Mouse (Mus musculus): ENCODE measurements around the gene Foxn3. TPM values are rescaled to one million over a fixed set of nuclear protein-coding genes. Genes with fewer than 3 reads are reported as not detected.
A peak's percentile ranks its signal among the peaks of the same experiment; 100 is the strongest.

Foxn3 gene
- polyA plus RNA-seq, 1 experiment from 2014 or later: 93.4 TPM

- no peak overlapping the region for H3K27ac ChIP-seq (ENCODE audit: low read length)
- H3K9ac ChIP-seq (replicated peaks; ENCODE audit: low read depth, low read length): no peak overlapping the region
- ATAC-seq (ENCODE audit: insufficient number of reproducible peaks, insufficient read depth, low FRiP score, low read depth): 0 out of 2 replicates have a peak, but pooled peaks have one; percentile 23
- no peaks in the 10 kb centered on the region for H3K9me3 ChIP-seq (ENCODE audit: control insufficient read depth, low read depth, low read length)
- no peaks in the 10 kb centered on the region for H3K27me3 ChIP-seq (ENCODE audit: control insufficient read depth, insufficient read depth, low read length)
- H3K36me3 ChIP-seq (ENCODE audit: control insufficient read depth, insufficient read depth, low read length): peaks cover 5% of the 10 kb centered on the region; the same call in 1 of the 2 replicates
- peaks cover 3% of the 10 kb centered on the region; the same call in 1 of the 2 replicates for H3K4me1 ChIP-seq (ENCODE audit: control insufficient read depth, insufficient read depth, low read length)
- H3K4me2 ChIP-seq (replicated peaks; ENCODE audit: low read depth, low read length): no peak overlapping the region
- H3K4me3 ChIP-seq (ENCODE audit: low read depth, low read length): no peak overlapping the region
- 68% methylated on average over 17 of the region's 17 CpGs for WGBS
Measured at GRCm38 (mm10) chr12:99385897-99386834, 177.2 kb downstream of the Foxn3 start.

DNA sequence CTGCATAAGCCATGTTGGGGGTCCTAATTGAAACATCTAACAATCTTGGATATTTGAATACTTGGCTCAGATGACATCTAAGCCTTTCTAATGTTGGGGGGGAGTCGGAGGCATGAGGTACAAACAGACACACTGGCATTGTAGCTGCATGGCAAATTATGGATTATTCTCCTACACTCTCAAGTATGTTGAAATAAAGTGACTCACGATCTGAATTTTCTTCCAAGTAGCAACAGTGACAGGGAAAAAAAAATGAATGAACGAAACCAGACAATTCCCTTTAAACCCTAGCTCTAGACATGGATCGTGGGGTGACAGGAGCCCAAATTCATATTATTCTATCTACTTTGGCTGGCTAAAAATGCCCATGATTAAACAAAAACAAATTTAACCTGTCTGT lies 178.3 kb downstream of the Foxn3 start:
- no peak overlapping the region for H3K4me2 ChIP-seq (replicated peaks; ENCODE audit: low read depth, low read length)
- no peak for ATAC-seq (ENCODE audit: insufficient number of reproducible peaks, insufficient read depth, low FRiP score, low read depth)
- 82% methylated on average over 4 of the region's 4 CpGs for WGBS

DNA sequence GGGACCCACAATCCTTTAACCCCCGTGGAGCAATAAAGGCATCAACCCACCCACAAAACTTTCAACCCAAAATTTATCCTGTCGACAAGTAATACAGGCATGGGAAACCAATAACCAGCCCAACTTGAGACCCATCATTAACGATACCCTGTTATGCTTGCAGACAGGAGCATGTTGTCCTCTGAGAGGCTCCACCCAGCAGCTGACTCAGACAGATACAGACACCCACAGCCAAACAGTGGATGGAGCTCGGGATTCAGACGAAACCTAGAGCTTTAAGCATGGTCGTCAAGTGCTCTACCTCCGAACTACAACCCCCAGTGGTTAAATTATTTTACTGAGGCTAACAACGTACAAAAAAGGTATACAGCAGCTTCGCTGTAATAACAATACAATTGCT lies 182.1 kb downstream of the Foxn3 start:
- H3K4me3 ChIP-seq (ENCODE audit: low read depth, low read length): no peak overlapping the region
- WGBS: 86% methylated on average over 9 of the region's 9 CpGs
- H3K27ac ChIP-seq (ENCODE audit: low read length): no peak overlapping the region
- no peak for ATAC-seq (ENCODE audit: insufficient number of reproducible peaks, insufficient read depth, low FRiP score, low read depth)
- no peak overlapping the region for H3K9ac ChIP-seq (replicated peaks; ENCODE audit: low read depth, low read length)
- 0 out of 2 replicates have a peak, but pooled peaks cover 9% of the 10 kb centered on the region for H3K4me1 ChIP-seq (ENCODE audit: control insufficient read depth, insufficient read depth, low read length)
- H3K36me3 ChIP-seq (ENCODE audit: control insufficient read depth, insufficient read depth, low read length): no peaks in the 10 kb centered on the region
- no peak overlapping the region for H3K4me2 ChIP-seq (replicated peaks; ENCODE audit: low read depth, low read length)
- H3K9me3 ChIP-seq (ENCODE audit: control insufficient read depth, low read depth, low read length): no peaks in the 10 kb centered on the region
- H3K27me3 ChIP-seq (ENCODE audit: control insufficient read depth, insufficient read depth, low read length): no peaks in the 10 kb centered on the region

More for the DNA sequence above, 178.3 kb downstream of the Foxn3 start:
- no peak overlapping the region for H3K27ac ChIP-seq (ENCODE audit: low read length)
- H3K9ac ChIP-seq (replicated peaks; ENCODE audit: low read depth, low read length): no peak overlapping the region
- H3K9me3 ChIP-seq (ENCODE audit: control insufficient read depth, low read depth, low read length): no peaks in the 10 kb centered on the region
- peaks cover 5% of the 10 kb centered on the region; the same call in 1 of the 2 replicates for H3K36me3 ChIP-seq (ENCODE audit: control insufficient read depth, insufficient read depth, low read length)
- H3K4me3 ChIP-seq (ENCODE audit: low read depth, low read length): no peak overlapping the region
- no peaks in the 10 kb centered on the region for H3K4me1 ChIP-seq (ENCODE audit: control insufficient read depth, insufficient read depth, low read length)
- no peaks in the 10 kb centered on the region for H3K27me3 ChIP-seq (ENCODE audit: control insufficient read depth, insufficient read depth, low read length)

DNA sequence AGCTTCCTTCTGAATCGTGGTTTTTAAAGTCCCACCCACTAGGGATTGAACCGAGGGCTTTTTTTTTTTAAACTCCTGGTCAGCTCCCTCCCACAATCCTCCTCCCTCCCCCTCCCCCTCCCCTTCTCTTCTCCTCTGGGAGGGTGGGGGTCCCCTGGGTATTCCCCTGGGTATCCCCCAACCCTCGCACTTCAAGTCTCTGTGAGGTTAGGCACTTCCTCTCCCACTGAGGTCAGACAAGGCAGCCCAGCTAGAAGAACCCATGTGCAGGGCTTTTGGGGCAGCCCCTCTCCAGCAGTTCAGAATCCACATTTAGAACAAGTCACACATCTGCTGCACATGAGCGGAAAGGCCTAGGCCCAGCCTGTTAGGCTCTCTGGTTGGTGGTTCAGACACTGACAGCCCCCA lies 182.5 kb downstream of the Foxn3 start:
- H3K36me3 ChIP-seq (ENCODE audit: control insufficient read depth, insufficient read depth, low read length): no peaks in the 10 kb centered on the region
- peaks cover 11% of the 10 kb centered on the region; the same call in 1 of the 2 replicates for H3K4me1 ChIP-seq (ENCODE audit: control insufficient read depth, insufficient read depth, low read length)
- ATAC-seq (ENCODE audit: insufficient number of reproducible peaks, insufficient read depth, low FRiP score, low read depth): no peak
- H3K27me3 ChIP-seq (ENCODE audit: control insufficient read depth, insufficient read depth, low read length): no peaks in the 10 kb centered on the region
- H3K27ac ChIP-seq (ENCODE audit: low read length): no peak overlapping the region
- no peak overlapping the region for H3K4me2 ChIP-seq (replicated peaks; ENCODE audit: low read depth, low read length)
- WGBS: 49% methylated on average over 4 of the region's 4 CpGs
- H3K4me3 ChIP-seq (ENCODE audit: low read depth, low read length): no peak overlapping the region
- H3K9me3 ChIP-seq (ENCODE audit: control insufficient read depth, low read depth, low read length): no peaks in the 10 kb centered on the region
- no peak overlapping the region for H3K9ac ChIP-seq (replicated peaks; ENCODE audit: low read depth, low read length)

DNA sequence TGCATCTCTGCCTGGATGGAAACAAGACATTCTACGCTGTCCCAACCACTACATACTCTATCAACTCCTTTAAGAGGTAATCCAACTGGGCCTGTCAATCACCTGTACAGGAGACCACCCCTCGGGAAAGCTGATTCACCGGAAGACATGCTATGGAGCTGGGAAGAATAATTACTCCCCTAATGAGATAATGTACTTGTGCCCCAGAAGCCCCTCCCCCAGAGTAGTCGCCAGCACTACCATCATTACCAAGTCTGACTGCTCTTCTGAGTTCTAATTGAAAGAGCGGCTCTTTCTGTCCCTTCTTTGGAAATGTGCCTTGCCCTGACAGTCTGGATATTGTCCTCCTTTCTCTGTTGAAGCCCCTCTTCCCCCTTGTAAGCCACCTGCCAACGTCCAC lies 183.3 kb downstream of the Foxn3 start:
- no peaks in the 10 kb centered on the region for H3K9me3 ChIP-seq (ENCODE audit: control insufficient read depth, low read depth, low read length)
- H3K27ac ChIP-seq (ENCODE audit: low read length): no peak overlapping the region
- H3K36me3 ChIP-seq (ENCODE audit: control insufficient read depth, insufficient read depth, low read length): no peaks in the 10 kb centered on the region
- no peak for ATAC-seq (ENCODE audit: insufficient number of reproducible peaks, insufficient read depth, low FRiP score, low read depth)
- 72% methylated on average over 6 of the region's 6 CpGs for WGBS
- no peaks in the 10 kb centered on the region for H3K27me3 ChIP-seq (ENCODE audit: control insufficient read depth, insufficient read depth, low read length)
- no peak overlapping the region for H3K4me3 ChIP-seq (ENCODE audit: low read depth, low read length)
- H3K4me2 ChIP-seq (replicated peaks; ENCODE audit: low read depth, low read length): no peak overlapping the region
- H3K9ac ChIP-seq (replicated peaks; ENCODE audit: low read depth, low read length): no peak overlapping the region
- H3K4me1 ChIP-seq (ENCODE audit: control insufficient read depth, insufficient read depth, low read length): peaks cover 16% of the 10 kb centered on the region; the same call in 1 of the 2 replicates

- Histone ChIP-seq H3K27ac (ENCODE audit: low read length) (no peak overlapping the region), H3K4me1 (ENCODE audit: control insufficient read depth, insufficient read depth, low read length) (peaks cover 16% of the 10 kb centered on the region; the same call in 1 of the 2 replicates), H3K36me3 (ENCODE audit: control insufficient read depth, insufficient read depth, low read length) (no peaks in the 10 kb centered on the region), H3K4me3 (ENCODE audit: low read depth, low read length) (no peak overlapping the region), H3K27me3 (ENCODE audit: control insufficient read depth, insufficient read depth, low read length) (no peaks in the 10 kb centered on the region), H3K9ac (replicated peaks; ENCODE audit: low read depth, low read length) (no peak overlapping the region), H3K4me2 (replicated peaks; ENCODE audit: low read depth, low read length) (no peak overlapping the region), H3K9me3 (ENCODE audit: control insufficient read depth, low read depth, low read length) (no peaks in the 10 kb centered on the region)
- WGBS: 57% methylated on average over 8 of the region's 8 CpGs
- ATAC-seq (ENCODE audit: insufficient number of reproducible peaks, insufficient read depth, low FRiP score, low read depth): no peak
Measured at GRCm38 (mm10) chr12:99378284-99378683, 185.1 kb downstream of the Foxn3 start.

DNA sequence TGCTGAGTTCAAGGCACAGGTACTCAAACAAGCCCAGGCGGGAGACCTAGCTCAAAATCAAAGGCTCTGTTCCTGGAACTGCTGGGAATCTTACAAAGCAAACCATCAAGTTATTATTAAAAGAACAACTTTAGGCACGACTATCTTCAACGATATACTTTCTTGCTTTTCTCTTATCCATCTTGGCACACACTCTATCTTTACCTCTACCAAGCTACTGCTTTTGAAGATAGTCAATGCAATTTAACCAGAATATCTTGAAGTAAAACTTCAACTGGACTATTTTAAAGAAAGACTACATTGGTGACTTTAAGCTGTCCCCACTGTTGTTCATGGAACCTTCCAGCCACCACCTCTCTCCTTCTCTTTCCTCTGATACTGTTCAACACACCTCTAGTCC lies 185.7 kb downstream of the Foxn3 start:
- H3K9ac ChIP-seq (replicated peaks; ENCODE audit: low read depth, low read length): no peak overlapping the region
- H3K4me1 ChIP-seq (ENCODE audit: control insufficient read depth, insufficient read depth, low read length): peaks cover 16% of the 10 kb centered on the region; the same call in 1 of the 2 replicates
- no peak for ATAC-seq (ENCODE audit: insufficient number of reproducible peaks, insufficient read depth, low FRiP score, low read depth)
- no peak overlapping the region for H3K4me3 ChIP-seq (ENCODE audit: low read depth, low read length)
- H3K9me3 ChIP-seq (ENCODE audit: control insufficient read depth, low read depth, low read length): no peaks in the 10 kb centered on the region
- no peaks in the 10 kb centered on the region for H3K36me3 ChIP-seq (ENCODE audit: control insufficient read depth, insufficient read depth, low read length)
- H3K27me3 ChIP-seq (ENCODE audit: control insufficient read depth, insufficient read depth, low read length): no peaks in the 10 kb centered on the region
- no peak overlapping the region for H3K4me2 ChIP-seq (replicated peaks; ENCODE audit: low read depth, low read length)
- 72% methylated on average over 3 of the region's 3 CpGs for WGBS
- H3K27ac ChIP-seq (ENCODE audit: low read length): no peak overlapping the region

- H3K9ac ChIP-seq (replicated peaks; ENCODE audit: low read depth, low read length): no peak overlapping the region
- no peak overlapping the region for H3K4me2 ChIP-seq (replicated peaks; ENCODE audit: low read depth, low read length)
- H3K4me1 ChIP-seq (ENCODE audit: control insufficient read depth, insufficient read depth, low read length): peaks cover 16% of the 10 kb centered on the region; the same call in 1 of the 2 replicates
- no peak overlapping the region for H3K27ac ChIP-seq (ENCODE audit: low read length)
- no peak overlapping the region for H3K4me3 ChIP-seq (ENCODE audit: low read depth, low read length)
- no peaks in the 10 kb centered on the region for H3K27me3 ChIP-seq (ENCODE audit: control insufficient read depth, insufficient read depth, low read length)
- H3K36me3 ChIP-seq (ENCODE audit: control insufficient read depth, insufficient read depth, low read length): no peaks in the 10 kb centered on the region
- no peak for ATAC-seq (ENCODE audit: insufficient number of reproducible peaks, insufficient read depth, low FRiP score, low read depth)
- H3K9me3 ChIP-seq (ENCODE audit: control insufficient read depth, low read depth, low read length): no peaks in the 10 kb centered on the region
- 53% methylated on average over 10 of the region's 10 CpGs for WGBS
Measured at GRCm38 (mm10) chr12:99377069-99377468, 186.3 kb downstream of the Foxn3 start.
